Mouse (Mus musculus) mesoderm, embryonic 11.5 days (tissue): ENCODE measurements at regions not wholly inside any gene's neighbourhood (a gene's known extent, or its start where the extent isn't known, plus 50 kb on each side); places are given as distances from the start of the nearest gene placed in this dataset.

Experiments
- DNase-seq: peaks from one replicate; pipeline ENCODE4 v3.0.0-alpha.2; 2012; ENCODE audit warnings: low read depth, low spot score

- no peak for DNase-seq
These were observed 349.5 kb upstream of the B3gat1 start for GRCm38 (mm10) chr9:26383996-26384395.

GRCm38 (mm10) chr9:26398635-26399034, 334.9 kb upstream of the B3gat1 start:
- DNase-seq: no peak

- DNase-seq: peak; percentile 13
These were observed 310.4 kb upstream of the B3gat1 start for GRCm38 (mm10) chr9:26422897-26423823.

- no peak for DNase-seq
These were observed 298.0 kb upstream of the B3gat1 start for GRCm38 (mm10) chr9:26435507-26435906.

- no peak for DNase-seq
These were observed 296.3 kb upstream of the B3gat1 start for GRCm38 (mm10) chr9:26437244-26437643.

GRCm38 (mm10) chr9:26453924-26454323, 279.6 kb upstream of the B3gat1 start:
- no peak for DNase-seq

- DNase-seq: peak; percentile 15
These were observed 272.4 kb upstream of the B3gat1 start for GRCm38 (mm10) chr9:26461081-26461480.

- no peak for DNase-seq
These were observed 262.7 kb upstream of the B3gat1 start for GRCm38 (mm10) chr9:26470694-26471392.

GRCm38 (mm10) chr9:26476341-26476740, 257.2 kb upstream of the B3gat1 start:
- no peak for DNase-seq

- no peak for DNase-seq
These were observed 252.6 kb upstream of the B3gat1 start for GRCm38 (mm10) chr9:26480881-26481280.

GRCm38 (mm10) chr9:26481890-26482289, 251.6 kb upstream of the B3gat1 start:
- no peak for DNase-seq

GRCm38 (mm10) chr9:26493740-26494139, 239.8 kb upstream of the B3gat1 start:
- DNase-seq: no peak

- no peak for DNase-seq
These were observed 231.5 kb upstream of the B3gat1 start for GRCm38 (mm10) chr9:26502027-26502426.

- no peak for DNase-seq
These were observed 227.6 kb upstream of the B3gat1 start for GRCm38 (mm10) chr9:26505941-26506340.

GRCm38 (mm10) chr9:26518651-26519050, 214.9 kb upstream of the B3gat1 start:
- no peak for DNase-seq

- DNase-seq: peak; percentile 25
These were observed 213.7 kb upstream of the B3gat1 start for GRCm38 (mm10) chr9:26519581-26520501.

- DNase-seq: no peak
These were observed 209.4 kb upstream of the B3gat1 start for GRCm38 (mm10) chr9:26524089-26524488.

GRCm38 (mm10) chr9:26528761-26529160, 204.8 kb upstream of the B3gat1 start:
- DNase-seq: peak; percentile 40

GRCm38 (mm10) chr9:26539042-26539441, 194.5 kb upstream of the B3gat1 start:
- no peak for DNase-seq

GRCm38 (mm10) chr9:26548328-26548922, 185.1 kb upstream of the B3gat1 start:
- DNase-seq: no peak

- no peak for DNase-seq
These were observed 184.4 kb upstream of the B3gat1 start for GRCm38 (mm10) chr9:26549118-26549517.
